Mouse (Mus musculus): ENCODE data around the gene Olfr1028. TPM values are rescaled to one million over a fixed set of nuclear protein-coding genes. Genes with fewer than 3 reads are reported as not detected.

Olfr1028 gene
- total and polyA plus RNA-seq, 2 experiments from 2014 or later, result not detected

GRCm38 (mm10) chr2:85978976-85979375, 28.7 kb downstream of the Olfr1028 start, which contains the start of gene Olfr1030:
TSS of gene Olfr1030 (plus strand) at chr2:85979276.
- Histone ChIP-seq H3K4me2 (ENCODE audit: low read depth, low read length, poor library complexity, severe bottlenecking) (no peak within 1 kb of the TSS), H3K27me3 (ENCODE audit: insufficient read depth, low read length) (no peaks in the 10 kb centered on the region), H3K9ac (replicated peaks; ENCODE audit: low read length, poor library complexity, severe bottlenecking) (no peak within 1 kb of the TSS), H3K27ac (ENCODE audit: low read depth, low read length) (no peak within 1 kb of the TSS), H3K36me3 (ENCODE audit: insufficient read depth, low read length) (no peaks in the 10 kb centered on the region), H3K4me1 (ENCODE audit: insufficient read depth, low read length) (no peaks in the 10 kb centered on the region), H3K9me3 (ENCODE audit: low read length) (no peaks in the 10 kb centered on the region), H3K4me3 (ENCODE audit: low read depth, low read length) (no peak within 1 kb of the TSS)
- TF ChIP-seq CTCF (IDR thresholded peaks at IDR 0.05), result no peak
- ATAC-seq (ENCODE audit: low FRiP score), result no peak
- 68% methylated on average over 1 of the region's 1 CpGs for WGBS
- no peak for DNase-seq (ENCODE audit: low spot score)

- no peak for TF ChIP-seq CTCF (IDR thresholded peaks at IDR 0.05)
- Histone ChIP-seq H3K27ac (ENCODE audit: low read depth, low read length) (no peak within 1 kb of the TSS), H3K9me3 (ENCODE audit: low read length) (no peaks in the 10 kb centered on the region), H3K4me1 (ENCODE audit: insufficient read depth, low read length) (no peaks in the 10 kb centered on the region), H3K9ac (replicated peaks; ENCODE audit: low read length, poor library complexity, severe bottlenecking) (no peak within 1 kb of the TSS), H3K36me3 (ENCODE audit: insufficient read depth, low read length) (no peaks in the 10 kb centered on the region), H3K4me2 (ENCODE audit: low read depth, low read length, poor library complexity, severe bottlenecking) (no peak within 1 kb of the TSS), H3K4me3 (ENCODE audit: low read depth, low read length) (no peak within 1 kb of the TSS), H3K27me3 (ENCODE audit: insufficient read depth, low read length) (no peaks in the 10 kb centered on the region)
- ATAC-seq (ENCODE audit: low FRiP score) (no peak), DNase-seq (ENCODE audit: low spot score) (no peak)
- WGBS, result 58% methylated on average over 3 of the region's 3 CpGs
Measured at GRCm38 (mm10) chr2:85990004-85990403, 39.8 kb downstream of the Olfr1028 start, which contains the start of gene Olfr1031. TSS of gene Olfr1031 (plus strand) at chr2:85990304.

Other genes starting within 250 kb of the Olfr1028 start
- gene Olfr1009, start 235.0 kb upstream of the Olfr1028 start, total RNA-seq (2014; rRNA removed), result not detected in 2 replicates
- gene Olfr1009, start 235.0 kb upstream of the Olfr1028 start, polyA plus RNA-seq (2015; fragmentation: Nextera tagmentation; extraction: Ambion mirVana), result not detected in 2 replicates
- gene Olfr1012, start 187.7 kb upstream of the Olfr1028 start, total RNA-seq (2014; rRNA removed), result not detected in 2 replicates
- not detected in 2 replicates for gene Olfr1012, start 187.7 kb upstream of the Olfr1028 start, polyA plus RNA-seq (2015; fragmentation: Nextera tagmentation; extraction: Ambion mirVana)
- not detected in 2 replicates for gene Olfr1013, start 183.3 kb upstream of the Olfr1028 start, total RNA-seq (2014; rRNA removed)
- not detected in 2 replicates for gene Olfr1013, start 183.3 kb upstream of the Olfr1028 start, polyA plus RNA-seq (2015; fragmentation: Nextera tagmentation; extraction: Ambion mirVana)
- gene Olfr1014, start 177.7 kb upstream of the Olfr1028 start, total RNA-seq (2014; rRNA removed), result not detected in 2 replicates
- gene Olfr1014, start 177.7 kb upstream of the Olfr1028 start, polyA plus RNA-seq (2015; fragmentation: Nextera tagmentation; extraction: Ambion mirVana), result not detected in 2 replicates
- not detected in 2 replicates for gene Olfr1015, start 168.4 kb upstream of the Olfr1028 start, total RNA-seq (2014; rRNA removed)
- not detected in 2 replicates for gene Olfr1015, start 168.4 kb upstream of the Olfr1028 start, polyA plus RNA-seq (2015; fragmentation: Nextera tagmentation; extraction: Ambion mirVana)
- not detected in 2 replicates for gene Olfr1016, start 147.9 kb upstream of the Olfr1028 start, total RNA-seq (2014; rRNA removed)
- not detected in 2 replicates for gene Olfr1016, start 147.9 kb upstream of the Olfr1028 start, polyA plus RNA-seq (2015; fragmentation: Nextera tagmentation; extraction: Ambion mirVana)
- gene Olfr1018, start 132.0 kb upstream of the Olfr1028 start, total RNA-seq (2014; rRNA removed), result not detected in 2 replicates
- gene Olfr1018, start 132.0 kb upstream of the Olfr1028 start, polyA plus RNA-seq (2015; fragmentation: Nextera tagmentation; extraction: Ambion mirVana), result not detected in 2 replicates
- 0.93 TPM in 1 of 2 replicates, not detected in the other for gene Olfr1019, start 105.0 kb upstream of the Olfr1028 start, total RNA-seq (2014; rRNA removed)
- gene Olfr1019, start 105.0 kb upstream of the Olfr1028 start, polyA plus RNA-seq (2015; fragmentation: Nextera tagmentation; extraction: Ambion mirVana), result not detected in 2 replicates
- not detected in 2 replicates for gene Olfr1020, start 103.4 kb upstream of the Olfr1028 start, total RNA-seq (2014; rRNA removed)
- not detected in 2 replicates for gene Olfr1020, start 103.4 kb upstream of the Olfr1028 start, polyA plus RNA-seq (2015; fragmentation: Nextera tagmentation; extraction: Ambion mirVana)
- not detected in 2 replicates for gene Olfr1022, start 81.8 kb upstream of the Olfr1028 start, total RNA-seq (2014; rRNA removed)
- not detected in 2 replicates for gene Olfr1022, start 81.8 kb upstream of the Olfr1028 start, polyA plus RNA-seq (2015; fragmentation: Nextera tagmentation; extraction: Ambion mirVana)
- 0.05 TPM in 1 of 2 replicates, not detected in the other for gene Olfr1023, start 64.8 kb upstream of the Olfr1028 start, total RNA-seq (2014; rRNA removed)
- not detected in 2 replicates for gene Olfr1023, start 64.8 kb upstream of the Olfr1028 start, polyA plus RNA-seq (2015; fragmentation: Nextera tagmentation; extraction: Ambion mirVana)
- not detected in 2 replicates for gene Olfr1024, start 45.4 kb upstream of the Olfr1028 start, total RNA-seq (2014; rRNA removed)
- gene Olfr1024, start 45.4 kb upstream of the Olfr1028 start, polyA plus RNA-seq (2015; fragmentation: Nextera tagmentation; extraction: Ambion mirVana), result not detected in 2 replicates
- gene Olfr1025-ps1, start 35.2 kb upstream of the Olfr1028 start, total RNA-seq (2014; rRNA removed), result not detected in 2 replicates
- gene Olfr1025-ps1, start 35.2 kb upstream of the Olfr1028 start, polyA plus RNA-seq (2015; fragmentation: Nextera tagmentation; extraction: Ambion mirVana), result 0.11 TPM in 1 of 2 replicates, not detected in the other
- not detected in 2 replicates for gene Olfr1026, start 28.9 kb upstream of the Olfr1028 start, total RNA-seq (2014; rRNA removed)
- not detected in 2 replicates for gene Olfr1026, start 28.9 kb upstream of the Olfr1028 start, polyA plus RNA-seq (2015; fragmentation: Nextera tagmentation; extraction: Ambion mirVana)
- gene Olfr1029, start 23.5 kb downstream of the Olfr1028 start, total RNA-seq (2014; rRNA removed), result not detected in 2 replicates
- gene Olfr1029, start 23.5 kb downstream of the Olfr1028 start, polyA plus RNA-seq (2015; fragmentation: Nextera tagmentation; extraction: Ambion mirVana), result not detected in 2 replicates
- gene Olfr1030, start 28.8 kb downstream of the Olfr1028 start, total RNA-seq (2014; rRNA removed), result not detected in 2 replicates
- gene Olfr1030, start 28.8 kb downstream of the Olfr1028 start, polyA plus RNA-seq (2015; fragmentation: Nextera tagmentation; extraction: Ambion mirVana), result not detected in 2 replicates
- not detected in 2 replicates for gene Olfr1031, start 39.9 kb downstream of the Olfr1028 start, total RNA-seq (2014; rRNA removed)
- not detected in 2 replicates for gene Olfr1031, start 39.9 kb downstream of the Olfr1028 start, polyA plus RNA-seq (2015; fragmentation: Nextera tagmentation; extraction: Ambion mirVana)
- gene Olfr1032, start 55.1 kb downstream of the Olfr1028 start, total RNA-seq (2014; rRNA removed), result not detected in 2 replicates
- not detected in 2 replicates for gene Olfr1032, start 55.1 kb downstream of the Olfr1028 start, polyA plus RNA-seq (2015; fragmentation: Nextera tagmentation; extraction: Ambion mirVana)
- gene Olfr1033, start 70.2 kb downstream of the Olfr1028 start, total RNA-seq (2014; rRNA removed), result 0.11 and 0.24 TPM in 2 replicates
- gene Olfr1033, start 70.2 kb downstream of the Olfr1028 start, polyA plus RNA-seq (2015; fragmentation: Nextera tagmentation; extraction: Ambion mirVana), result not detected in 2 replicates
- 0.19 TPM in 1 of 2 replicates, not detected in the other for gene Olfr1034, start 95.4 kb downstream of the Olfr1028 start, total RNA-seq (2014; rRNA removed)
- not detected in 2 replicates for gene Olfr1034, start 95.4 kb downstream of the Olfr1028 start, polyA plus RNA-seq (2015; fragmentation: Nextera tagmentation; extraction: Ambion mirVana)
- not detected in 2 replicates for gene Olfr1036, start 123.6 kb downstream of the Olfr1028 start, total RNA-seq (2014; rRNA removed)
- gene Olfr1036, start 123.6 kb downstream of the Olfr1028 start, polyA plus RNA-seq (2015; fragmentation: Nextera tagmentation; extraction: Ambion mirVana), result not detected in 2 replicates
- not detected in 2 replicates for gene Olfr1037, start 136.9 kb downstream of the Olfr1028 start, total RNA-seq (2014; rRNA removed)
- gene Olfr1037, start 136.9 kb downstream of the Olfr1028 start, polyA plus RNA-seq (2015; fragmentation: Nextera tagmentation; extraction: Ambion mirVana), result not detected in 2 replicates
- gene Olfr1039, start 185.5 kb downstream of the Olfr1028 start, total RNA-seq (2014; rRNA removed), result not detected in 2 replicates
- gene Olfr1039, start 185.5 kb downstream of the Olfr1028 start, polyA plus RNA-seq (2015; fragmentation: Nextera tagmentation; extraction: Ambion mirVana), result not detected in 2 replicates
- not detected in 2 replicates for gene Olfr1040, start 196.3 kb downstream of the Olfr1028 start, total RNA-seq (2014; rRNA removed)
- gene Olfr1040, start 196.3 kb downstream of the Olfr1028 start, polyA plus RNA-seq (2015; fragmentation: Nextera tagmentation; extraction: Ambion mirVana), result not detected in 2 replicates
- not detected in 2 replicates for gene Olfr1042, start 211.4 kb downstream of the Olfr1028 start, total RNA-seq (2014; rRNA removed)
- gene Olfr1042, start 211.4 kb downstream of the Olfr1028 start, polyA plus RNA-seq (2015; fragmentation: Nextera tagmentation; extraction: Ambion mirVana), result not detected in 2 replicates
- gene Olfr1043, start 217.1 kb downstream of the Olfr1028 start, total RNA-seq (2014; rRNA removed), result not detected in 2 replicates
- not detected in 2 replicates for gene Olfr1043, start 217.1 kb downstream of the Olfr1028 start, polyA plus RNA-seq (2015; fragmentation: Nextera tagmentation; extraction: Ambion mirVana)
- not detected in 2 replicates for gene Olfr1044, start 227.4 kb downstream of the Olfr1028 start, total RNA-seq (2014; rRNA removed)
- gene Olfr1044, start 227.4 kb downstream of the Olfr1028 start, polyA plus RNA-seq (2015; fragmentation: Nextera tagmentation; extraction: Ambion mirVana), result not detected in 2 replicates
- not detected in 2 replicates for gene Olfr52, start 235.2 kb downstream of the Olfr1028 start, total RNA-seq (2014; rRNA removed)
- gene Olfr52, start 235.2 kb downstream of the Olfr1028 start, polyA plus RNA-seq (2015; fragmentation: Nextera tagmentation; extraction: Ambion mirVana), result not detected in 2 replicates